ENCODE assay signal across 31 mouse cellular contexts in the genomic region with DNA sequence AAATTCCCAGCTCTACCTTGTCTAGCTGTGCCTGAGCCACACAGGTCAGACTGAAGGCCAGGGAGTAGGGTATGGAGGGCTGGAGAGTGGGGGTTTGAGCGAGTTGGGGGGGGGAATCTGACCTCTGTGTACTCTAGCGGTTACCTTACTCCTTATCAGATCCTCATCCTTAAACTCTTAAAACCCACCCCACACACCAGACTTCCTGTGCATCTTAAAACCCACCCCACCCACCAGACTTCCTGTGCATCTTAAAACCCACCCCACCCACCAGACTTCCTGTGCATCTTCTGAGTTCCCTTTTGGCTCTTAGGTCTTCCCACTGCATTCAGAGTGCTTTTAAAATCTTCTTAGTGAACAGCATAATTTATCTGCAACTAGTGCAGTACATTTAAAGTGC.
A peak's percentile ranks its signal among the peaks of the same experiment; 100 is the strongest.
DNase-seq lines count a peak whose midpoint lies in the region; ATAC-seq lines count a peak whose summit lies in the region.
"Had no signal": no experiment of that assay in that cellular context is flagged by ENCODE, and none has a peak within 500 bp of the region (broad histone marks: within the 10 kb centered on the region; RNA-seq: fewer than 3 reads in every experiment).

No protein-coding gene starts in this region.

- peak; percentile 10 for DNase-seq in CD4-positive, CD25-positive, alpha-beta regulatory T cell, adult 2 months (ENCODE audit: low read depth, low spot score)
- peak; percentile 9 for DNase-seq in thymus, postnatal 0 days (ENCODE audit: low spot score)
- no peak for DNase-seq in thymus, adult 18-20 months
- DNase-seq in naive thymus-derived CD4-positive, alpha-beta T cell, adult 2 months (ENCODE audit: low read depth): peak; percentile 45
- no peak for DNase-seq in gastrocnemius, postnatal 10 days
- DNase-seq: adrenal gland, adult 8-10 months; cerebellum, adult 2 months; cerebellum, postnatal 14 days; gastrocnemius, postnatal 36 days; heart, postnatal 14 days; kidney, adult 8-10 months; kidney, postnatal 10 days; layer of hippocampus, postnatal 36 days; lung, adult 2 months; lung, postnatal 10 days had no signal

- H3K27ac ChIP-seq in liver, embryonic 12.5 days: no peak overlapping the region
- H3K27ac ChIP-seq: embryonic facial prominence, embryonic 10.5 days; embryonic facial prominence, embryonic 15.5 days; forebrain, embryonic 13.5 days; limb, embryonic 10.5 days; limb, embryonic 15.5 days; liver, embryonic 14.5 days; midbrain, embryonic 12.5 days; neural tube, embryonic 13.5 days; stomach, embryonic 15.5 days had no signal

- H3K9me3 ChIP-seq in liver, embryonic 12.5 days (replicated peaks): no peaks in the 10 kb centered on the region
- H3K9me3 ChIP-seq: embryonic facial prominence, embryonic 10.5 days; embryonic facial prominence, embryonic 15.5 days; forebrain, embryonic 13.5 days; limb, embryonic 10.5 days; limb, embryonic 15.5 days; megakaryocyte, embryonic 14.5 days; midbrain, embryonic 12.5 days; neural tube, embryonic 13.5 days; stomach, embryonic 15.5 days had no signal

- H3K4me3 ChIP-seq in liver, embryonic 12.5 days: no peak overlapping the region
- H3K4me3 ChIP-seq: embryonic facial prominence, embryonic 10.5 days; embryonic facial prominence, embryonic 15.5 days; forebrain, embryonic 13.5 days; limb, embryonic 10.5 days; limb, embryonic 15.5 days; megakaryocyte, embryonic 14.5 days; midbrain, embryonic 12.5 days; myocyte; neural tube, embryonic 13.5 days; stomach, embryonic 15.5 days had no signal

- WGBS in liver, embryonic 12.5 days (ENCODE audit: insufficient replicate concordance): 13% methylated on average over 2 of the region's 2 CpGs

- H3K4me2 ChIP-seq in liver, embryonic 12.5 days: no peak overlapping the region
- H3K4me2 ChIP-seq: embryonic facial prominence, embryonic 15.5 days; forebrain, embryonic 13.5 days; limb, embryonic 15.5 days; midbrain, embryonic 12.5 days; neural tube, embryonic 13.5 days; stomach, embryonic 15.5 days had no signal

- no peak for ATAC-seq in CD4-positive, CD25-positive, alpha-beta regulatory T cell, adult 4 months
- ATAC-seq in liver, embryonic 12.5 days: no peak
- ATAC-seq in frontal cortex, adult (ENCODE audit: low TSS enrichment): no peak
- ATAC-seq: forebrain, embryonic 13.5 days; hindbrain, embryonic 16.5 days; intestine, embryonic 16.5 days had no signal

- H3K27me3 ChIP-seq in liver, embryonic 12.5 days (replicated peaks): no peaks in the 10 kb centered on the region
- H3K27me3 ChIP-seq: embryonic facial prominence, embryonic 15.5 days; forebrain, embryonic 13.5 days; limb, embryonic 15.5 days; megakaryocyte, embryonic 14.5 days; midbrain, embryonic 12.5 days; neural tube, embryonic 13.5 days; stomach, embryonic 15.5 days had no signal

- no peaks in the 10 kb centered on the region for H3K4me1 ChIP-seq in liver, embryonic 12.5 days
- H3K4me1 ChIP-seq: embryonic facial prominence, embryonic 10.5 days; embryonic facial prominence, embryonic 15.5 days; limb, embryonic 10.5 days; limb, embryonic 15.5 days; megakaryocyte, embryonic 14.5 days; midbrain, embryonic 12.5 days; neural tube, embryonic 13.5 days; stomach, embryonic 15.5 days had no signal

- H3K9ac ChIP-seq in liver, embryonic 12.5 days: no peak overlapping the region
- H3K9ac ChIP-seq: embryonic facial prominence, embryonic 15.5 days; forebrain, embryonic 13.5 days; limb, embryonic 15.5 days; liver, embryonic 14.5 days; midbrain, embryonic 12.5 days; neural tube, embryonic 13.5 days; stomach, embryonic 15.5 days had no signal

- H3K36me3 ChIP-seq in liver, embryonic 12.5 days: no peaks in the 10 kb centered on the region
- H3K36me3 ChIP-seq: embryonic facial prominence, embryonic 10.5 days; embryonic facial prominence, embryonic 15.5 days; limb, embryonic 10.5 days; limb, embryonic 15.5 days; midbrain, embryonic 12.5 days; neural tube, embryonic 13.5 days; stomach, embryonic 15.5 days had no signal

Comparison
In these comparisons a context has a peak if more than half of its experiments do, and no peak if none do; other contexts are left out.
1. DNase-seq: peak in CD4-positive, CD25-positive, alpha-beta regulatory T cell, adult 2 months (single experiment), thymus, postnatal 0 days (single experiment) and naive thymus-derived CD4-positive, alpha-beta T cell, adult 2 months (single experiment); none in thymus, adult 18-20 months (0 of 2) and gastrocnemius, postnatal 10 days (single experiment).